Mouse (Mus musculus): ENCODE results near the gene Olfr1377. TPM values are rescaled to one million over a fixed set of nuclear protein-coding genes. Genes with fewer than 3 reads are reported as not detected.
"Not testable (repeated sequence)": the region's sequence is repeated elsewhere in the genome, so short reads cannot be mapped to it uniquely, and the experiment has no call there.

Olfr1377 gene
- total RNA-seq, 1 experiment: not detected

GRCm38 (mm10) chr11:51016341-51016740 lies 34.6 kb downstream of the Olfr1377 start:
- Histone ChIP-seq H3K9ac (ENCODE audit: insufficient read depth, low read depth, low read length, poor library complexity, severe bottlenecking) (no peak overlapping the region), H3K4me1 (ENCODE audit: control insufficient read depth in 2 of 2, insufficient read depth in 2 of 2, low read length in 2 of 2, poor library complexity in 1 of 2) (peaks cover 0 to 4% of the 10 kb centered on the region in 2 experiments; a peak in 1 of 4 replicates), H3K27ac (ENCODE audit: insufficient read depth, low read depth, low read length, poor library complexity, severe bottlenecking) (no peak overlapping the region), H3K9me3 (ENCODE audit: control insufficient read depth, insufficient read depth, low read depth, low read length) (no peaks in the 10 kb centered on the region), H3K36me3 (ENCODE audit: control insufficient read depth, insufficient read depth, low read length, poor library complexity, severe bottlenecking) (no peaks in the 10 kb centered on the region), H3K4me3 (ENCODE audit: insufficient read depth in 1 of 2, low read depth in 1 of 2, low read length in 2 of 2, poor library complexity in 1 of 2, severe bottlenecking in 1 of 2) (no peak overlapping the region)
- TF ChIP-seq HCFC1 (IDR thresholded peaks at IDR 0.05; ENCODE audit: borderline replicate concordance, insufficient read depth, low read length): no peak
- TF ChIP-seq ZNF384 (IDR thresholded peaks at IDR 0.05; ENCODE audit: low read depth, low read length): no peak
- TF ChIP-seq MAFK (IDR thresholded peaks at IDR 0.05; ENCODE audit: insufficient read depth, low read depth, low read length): no peak
- no peak for TF ChIP-seq CHD2 (IDR thresholded peaks at IDR 0.05; ENCODE audit: low read depth, low read length)
- no peak for TF ChIP-seq ZC3H11A (IDR thresholded peaks at IDR 0.05; ENCODE audit: borderline replicate concordance, low read depth, low read length)
- DNase-seq (ENCODE audit: low read depth, low spot score): no peak
- in situ Hi-C loops (cut with MboI; ENCODE audit: low sequenced_read_pairs in 2 of 2, unreplicated experiment in 2 of 2): no loop called here

- H3K4me3 ChIP-seq (ENCODE audit: insufficient read depth in 1 of 2, low read depth in 1 of 2, low read length in 2 of 2, poor library complexity in 1 of 2, severe bottlenecking in 1 of 2); DNase-seq (ENCODE audit: low read depth, low spot score); H3K9me3 ChIP-seq (ENCODE audit: control insufficient read depth, insufficient read depth, low read depth, low read length): not testable (repeated sequence)
These were observed 45.0 kb downstream of the Olfr1377 start for GRCm38 (mm10) chr11:51026811-51027210.

GRCm38 (mm10) chr11:51029381-51029780 lies 47.6 kb downstream of the Olfr1377 start:
- in situ Hi-C loops (cut with MboI; ENCODE audit: low sequenced_read_pairs in 2 of 2, unreplicated experiment in 2 of 2): not testable (repeated sequence)

More at GRCm38 (mm10) chr11:51026811-51027210, 45.0 kb downstream of the Olfr1377 start:
- in situ Hi-C loops (cut with MboI; ENCODE audit: low sequenced_read_pairs in 2 of 2, unreplicated experiment in 2 of 2); H3K4me1 ChIP-seq (ENCODE audit: control insufficient read depth in 2 of 2, insufficient read depth in 2 of 2, low read length in 2 of 2, poor library complexity in 1 of 2); H3K36me3 ChIP-seq (ENCODE audit: control insufficient read depth, insufficient read depth, low read length, poor library complexity, severe bottlenecking); H3K27ac ChIP-seq (ENCODE audit: insufficient read depth, low read depth, low read length, poor library complexity, severe bottlenecking); H3K9ac ChIP-seq (ENCODE audit: insufficient read depth, low read depth, low read length, poor library complexity, severe bottlenecking): not testable (repeated sequence)

GRCm38 (mm10) chr11:51030225-51030624 lies 48.5 kb downstream of the Olfr1377 start:
- no peaks in the 10 kb centered on the region for H3K36me3 ChIP-seq (ENCODE audit: control insufficient read depth, insufficient read depth, low read length, poor library complexity, severe bottlenecking)
- no peak for TF ChIP-seq ZC3H11A (IDR thresholded peaks at IDR 0.05; ENCODE audit: borderline replicate concordance, low read depth, low read length)
- no peak for TF ChIP-seq CHD2 (IDR thresholded peaks at IDR 0.05; ENCODE audit: low read depth, low read length)
- no peak for TF ChIP-seq ZNF384 (IDR thresholded peaks at IDR 0.05; ENCODE audit: low read depth, low read length)
- TF ChIP-seq MAFK (IDR thresholded peaks at IDR 0.05; ENCODE audit: insufficient read depth, low read depth, low read length): no peak
- no peak for TF ChIP-seq HCFC1 (IDR thresholded peaks at IDR 0.05; ENCODE audit: borderline replicate concordance, insufficient read depth, low read length)

More at GRCm38 (mm10) chr11:51029381-51029780, 47.6 kb downstream of the Olfr1377 start:
- not testable (repeated sequence) for H3K9ac ChIP-seq (ENCODE audit: insufficient read depth, low read depth, low read length, poor library complexity, severe bottlenecking); H3K36me3 ChIP-seq (ENCODE audit: control insufficient read depth, insufficient read depth, low read length, poor library complexity, severe bottlenecking); H3K4me3 ChIP-seq (ENCODE audit: insufficient read depth in 1 of 2, low read depth in 1 of 2, low read length in 2 of 2, poor library complexity in 1 of 2, severe bottlenecking in 1 of 2); H3K4me1 ChIP-seq (ENCODE audit: control insufficient read depth in 2 of 2, insufficient read depth in 2 of 2, low read length in 2 of 2, poor library complexity in 1 of 2); DNase-seq (ENCODE audit: low read depth, low spot score); H3K9me3 ChIP-seq (ENCODE audit: control insufficient read depth, insufficient read depth, low read depth, low read length); H3K27ac ChIP-seq (ENCODE audit: insufficient read depth, low read depth, low read length, poor library complexity, severe bottlenecking)

GRCm38 (mm10) chr11:51032851-51033250 lies 51.1 kb downstream of the Olfr1377 start:
- Histone ChIP-seq H3K9me3 (ENCODE audit: control insufficient read depth, insufficient read depth, low read depth, low read length) (no peaks in the 10 kb centered on the region), H3K27ac (ENCODE audit: insufficient read depth, low read depth, low read length, poor library complexity, severe bottlenecking) (no peak overlapping the region), H3K4me3 (ENCODE audit: insufficient read depth in 1 of 2, low read depth in 1 of 2, low read length in 2 of 2, poor library complexity in 1 of 2, severe bottlenecking in 1 of 2) (no peak overlapping the region), H3K36me3 (ENCODE audit: control insufficient read depth, insufficient read depth, low read length, poor library complexity, severe bottlenecking) (no peaks in the 10 kb centered on the region), H3K4me1 (ENCODE audit: control insufficient read depth in 2 of 2, insufficient read depth in 2 of 2, low read length in 2 of 2, poor library complexity in 1 of 2) (peaks cover 1 to 2% of the 10 kb centered on the region in 2 experiments; a peak in 1 of 4 replicates), H3K9ac (ENCODE audit: insufficient read depth, low read depth, low read length, poor library complexity, severe bottlenecking) (no peak overlapping the region)
- peak; percentile 62 for DNase-seq (ENCODE audit: low read depth, low spot score)
- no peak for TF ChIP-seq ZNF384 (IDR thresholded peaks at IDR 0.05; ENCODE audit: low read depth, low read length)
- TF ChIP-seq ZC3H11A (IDR thresholded peaks at IDR 0.05; ENCODE audit: borderline replicate concordance, low read depth, low read length): peak; percentile 57; the same call in 1 of the 2 replicates
- TF ChIP-seq CHD2 (IDR thresholded peaks at IDR 0.05; ENCODE audit: low read depth, low read length): no peak
- in situ Hi-C loops (cut with MboI; ENCODE audit: low sequenced_read_pairs in 2 of 2, unreplicated experiment in 2 of 2): no loop called here

More at GRCm38 (mm10) chr11:51030225-51030624, 48.5 kb downstream of the Olfr1377 start:
- Histone ChIP-seq H3K4me1 (ENCODE audit: control insufficient read depth in 2 of 2, insufficient read depth in 2 of 2, low read length in 2 of 2, poor library complexity in 1 of 2) (peaks cover 1 to 2% of the 10 kb centered on the region in 2 experiments; a peak in 1 of 4 replicates), H3K9ac (ENCODE audit: insufficient read depth, low read depth, low read length, poor library complexity, severe bottlenecking) (no peak overlapping the region), H3K4me3 (ENCODE audit: insufficient read depth in 1 of 2, low read depth in 1 of 2, low read length in 2 of 2, poor library complexity in 1 of 2, severe bottlenecking in 1 of 2) (no peak overlapping the region), H3K9me3 (ENCODE audit: control insufficient read depth, insufficient read depth, low read depth, low read length) (no peaks in the 10 kb centered on the region), H3K27ac (ENCODE audit: insufficient read depth, low read depth, low read length, poor library complexity, severe bottlenecking) (no peak overlapping the region)
- in situ Hi-C loops (cut with MboI; ENCODE audit: low sequenced_read_pairs in 2 of 2, unreplicated experiment in 2 of 2): no loop called here
- no peak for DNase-seq (ENCODE audit: low read depth, low spot score)

DNA sequence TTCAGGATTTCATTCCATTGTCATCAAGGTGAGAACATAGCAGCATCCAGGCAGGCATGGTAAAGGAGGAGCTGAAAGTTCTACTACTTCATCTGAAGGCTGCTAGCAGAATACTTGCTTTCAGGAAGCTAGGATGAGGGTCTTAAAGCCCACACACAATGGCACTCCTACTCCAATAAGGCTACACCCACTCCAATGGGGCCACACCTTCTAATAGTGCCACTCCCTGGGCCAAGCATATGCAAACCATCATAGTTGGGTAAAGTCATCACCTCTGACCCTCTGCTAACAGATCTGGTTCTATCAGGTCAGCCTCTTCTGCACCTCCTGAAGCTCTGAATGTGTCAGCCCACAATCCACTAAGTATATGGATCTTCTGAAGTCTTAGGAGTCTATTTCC lies 52.4 kb downstream of the Olfr1377 start:
- H3K36me3 ChIP-seq (ENCODE audit: control insufficient read depth, insufficient read depth, low read length, poor library complexity, severe bottlenecking); H3K9me3 ChIP-seq (ENCODE audit: control insufficient read depth, insufficient read depth, low read depth, low read length); H3K4me3 ChIP-seq (ENCODE audit: insufficient read depth in 1 of 2, low read depth in 1 of 2, low read length in 2 of 2, poor library complexity in 1 of 2, severe bottlenecking in 1 of 2); in situ Hi-C loops (cut with MboI; ENCODE audit: low sequenced_read_pairs in 2 of 2, unreplicated experiment in 2 of 2); H3K9ac ChIP-seq (ENCODE audit: insufficient read depth, low read depth, low read length, poor library complexity, severe bottlenecking); DNase-seq (ENCODE audit: low read depth, low spot score); H3K4me1 ChIP-seq (ENCODE audit: control insufficient read depth in 2 of 2, insufficient read depth in 2 of 2, low read length in 2 of 2, poor library complexity in 1 of 2); H3K27ac ChIP-seq (ENCODE audit: insufficient read depth, low read depth, low read length, poor library complexity, severe bottlenecking): not testable (repeated sequence)

All from ES-E14 (cell line).